Mouse (Mus musculus) lung, postnatal 14 days (tissue): ENCODE data around the gene Slc16a11.

Experiments
- DNase-seq: peaks from one replicate; pipeline ENCODE4 v3.0.0; 2021

Slc16a11 gene

DNA sequence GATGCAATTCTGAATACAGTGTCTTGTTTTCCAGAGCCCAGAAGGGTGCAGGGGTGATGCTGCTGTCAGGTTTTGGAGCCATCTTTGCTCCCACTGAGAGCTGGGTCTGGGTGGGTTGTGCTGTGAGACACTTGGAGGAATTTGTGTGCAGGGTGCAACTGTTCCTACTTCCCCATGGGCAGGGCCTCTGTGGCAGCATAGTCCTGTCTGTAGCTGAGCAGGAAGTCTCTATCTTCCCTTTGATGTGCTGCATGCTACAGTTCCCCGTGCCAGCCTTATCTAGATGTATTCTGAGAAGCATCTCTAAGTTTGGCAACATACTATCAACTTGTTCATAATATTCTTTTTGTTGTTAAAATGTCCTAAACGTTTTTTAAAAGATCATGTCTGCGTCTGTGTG lies 52.7 kb downstream of the Slc16a11 start:
- no peak for DNase-seq

DNA sequence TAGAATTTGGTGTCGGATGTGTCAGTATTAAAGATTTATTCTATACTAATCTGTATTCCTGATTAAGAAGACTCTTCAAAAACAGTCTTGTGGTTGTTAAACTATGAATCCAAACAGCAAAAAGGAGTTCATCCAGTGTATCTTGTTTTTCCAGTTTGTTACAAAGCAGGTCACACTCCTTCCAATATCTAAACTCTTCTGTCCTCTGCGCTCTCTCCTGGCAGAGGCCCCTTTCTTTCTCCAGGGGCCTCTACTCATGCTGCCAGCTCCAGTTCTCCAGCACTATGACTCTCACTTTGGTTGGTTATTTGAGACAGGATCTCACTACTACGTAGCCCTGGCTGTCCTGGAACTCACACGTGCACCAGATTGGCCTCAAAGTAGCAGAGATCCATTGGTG lies 53.3 kb downstream of the Slc16a11 start:
- no peak for DNase-seq
